Mouse (Mus musculus) natural killer cell, adult 2 months (primary cell): ENCODE measurements around the gene Rps18.
"Not testable (repeated sequence)": the region's sequence is repeated elsewhere in the genome, so short reads cannot be mapped to it uniquely, and the experiment has no call there.

ENCODE experiments used
- DNase-seq, 2 experiments: peaks; one replicate each; pipeline ENCODE4 v3.0.0; 2022; ENCODE audit warnings: low spot score in 2 of 2

Rps18 gene

DNA sequence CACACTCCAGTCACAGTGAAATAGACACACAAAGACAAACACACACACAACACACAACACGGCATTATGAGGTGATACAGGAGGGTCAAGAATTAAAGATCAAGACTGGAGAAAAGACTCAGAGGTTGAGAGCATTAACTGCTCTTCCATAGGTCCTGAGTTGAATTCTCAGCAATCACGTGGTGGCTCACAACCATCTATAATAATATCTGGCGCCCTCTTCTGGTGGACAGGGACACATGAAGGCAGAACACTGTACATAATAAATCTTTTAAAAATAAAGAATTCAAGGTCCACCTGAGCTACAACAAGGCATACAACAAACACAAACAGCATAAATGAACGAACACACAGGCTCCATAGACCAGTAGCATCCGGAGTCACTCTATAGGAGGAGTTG lies 13.1 kb upstream of the Rps18 start:
- peak; percentile 69 to 73 for DNase-seq

DNA sequence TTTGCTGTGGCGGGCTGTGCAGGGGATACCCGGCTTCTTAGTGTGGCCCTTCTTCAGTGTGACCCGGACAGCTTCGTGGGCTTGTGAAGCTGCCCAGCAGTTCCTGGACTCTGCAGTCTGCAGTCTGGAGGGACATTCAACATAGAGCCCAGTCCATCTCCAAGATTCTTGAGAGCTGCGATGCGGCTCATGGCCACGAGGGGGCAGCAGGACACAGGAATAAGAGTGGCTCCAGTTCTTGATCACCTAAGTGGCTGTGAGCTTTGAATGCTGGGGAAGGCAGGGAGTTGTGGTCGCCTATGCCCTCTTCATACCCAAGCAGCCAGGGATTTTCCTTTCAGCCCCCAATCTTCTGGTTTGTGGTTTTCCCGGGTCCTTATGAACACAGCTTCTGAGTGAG lies 12.7 kb upstream of the Rps18 start:
- peak; percentile 77 to 80 for DNase-seq

DNA sequence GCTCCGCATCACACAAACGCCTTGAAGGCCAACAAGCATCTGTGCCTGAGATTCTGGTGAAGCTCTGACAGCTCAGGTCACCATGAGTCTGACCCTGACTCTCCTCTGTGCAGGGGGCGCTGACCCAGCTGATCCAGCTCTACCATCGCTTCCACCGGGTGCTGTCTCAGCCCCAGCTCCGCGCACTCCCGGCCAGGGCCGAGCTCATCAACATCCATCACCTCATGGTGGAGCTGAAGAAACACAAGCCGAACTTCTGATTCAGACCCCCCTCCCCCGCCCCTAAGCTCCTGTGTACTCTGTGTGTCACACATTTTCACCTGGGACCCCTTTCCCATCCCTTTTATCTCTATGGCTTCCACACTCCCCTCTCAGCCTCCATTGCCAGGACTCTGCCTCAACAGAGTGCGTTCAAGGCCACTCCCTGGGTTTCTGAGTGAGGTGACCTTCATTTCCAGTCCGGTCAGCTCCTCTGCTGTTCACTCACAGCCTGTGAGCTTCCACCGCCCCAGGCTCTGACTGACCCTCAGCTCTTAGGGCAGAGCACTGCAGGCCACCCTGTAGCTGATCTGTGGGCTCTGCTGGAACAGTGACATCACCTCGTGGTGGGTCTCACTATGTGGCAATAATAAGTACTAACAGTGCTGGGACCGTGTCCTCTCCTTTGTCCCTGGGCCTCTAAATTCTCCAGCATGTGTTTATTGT lies 10.2 kb upstream of the Rps18 start:
- no peak for DNase-seq

DNA sequence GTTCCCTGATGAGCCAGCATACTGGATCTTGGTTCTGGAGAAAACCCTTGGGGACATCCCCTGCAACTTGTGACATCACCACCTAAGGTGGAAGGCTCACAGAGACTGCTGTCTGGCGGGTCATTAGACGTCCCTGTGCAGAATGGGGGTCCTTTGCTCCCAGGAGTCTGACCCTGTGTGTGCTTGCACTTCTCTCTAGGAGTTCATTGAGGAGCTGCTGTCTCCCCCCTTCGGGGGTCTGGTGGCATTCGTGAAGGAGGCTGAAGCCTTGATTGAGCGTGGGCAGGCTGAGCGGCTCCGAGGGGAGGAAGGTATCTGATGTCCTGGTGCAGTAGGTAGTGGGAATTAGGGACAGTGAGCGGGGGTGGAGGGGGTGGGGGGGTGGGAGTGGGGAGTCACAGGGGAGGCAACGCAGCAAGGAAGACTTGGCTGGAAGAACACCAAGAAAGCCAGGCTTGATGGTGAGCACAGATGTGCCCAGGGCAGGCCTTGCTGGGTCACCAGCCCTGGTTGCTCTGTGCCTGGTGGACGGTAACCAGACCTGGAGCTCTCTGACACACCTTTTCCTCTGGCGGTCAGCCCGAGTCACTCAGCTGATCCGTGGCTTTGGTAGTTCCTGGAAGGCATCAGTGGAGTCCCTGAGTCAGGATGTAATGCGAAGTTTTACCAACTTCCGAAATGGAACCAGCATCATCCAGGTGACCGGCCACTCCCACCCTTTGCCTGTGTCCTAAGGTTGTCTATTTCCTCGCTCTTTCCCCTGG lies 9.5 kb upstream of the Rps18 start:
- DNase-seq, result no peak

DNA sequence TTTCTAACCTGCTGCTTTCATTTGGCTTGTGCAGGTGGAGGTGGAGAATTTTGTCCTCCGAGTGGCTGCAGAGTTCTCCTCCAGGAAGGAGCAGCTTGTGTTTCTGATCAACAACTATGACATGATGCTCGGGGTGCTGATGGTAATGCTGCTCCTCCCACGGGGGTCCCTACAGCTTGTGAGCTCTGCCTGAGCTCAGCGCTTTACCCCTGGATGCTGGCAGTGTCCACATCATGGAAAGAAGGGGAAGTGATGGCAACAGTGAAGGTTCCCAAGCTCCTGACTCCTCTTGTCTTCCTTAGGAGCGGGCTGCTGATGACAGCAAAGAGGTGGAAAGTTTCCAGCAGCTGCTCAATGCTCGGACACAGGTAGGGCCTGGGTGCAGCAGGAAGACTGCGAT lies 7.1 kb upstream of the Rps18 start:
- DNase-seq, result no peak

DNA sequence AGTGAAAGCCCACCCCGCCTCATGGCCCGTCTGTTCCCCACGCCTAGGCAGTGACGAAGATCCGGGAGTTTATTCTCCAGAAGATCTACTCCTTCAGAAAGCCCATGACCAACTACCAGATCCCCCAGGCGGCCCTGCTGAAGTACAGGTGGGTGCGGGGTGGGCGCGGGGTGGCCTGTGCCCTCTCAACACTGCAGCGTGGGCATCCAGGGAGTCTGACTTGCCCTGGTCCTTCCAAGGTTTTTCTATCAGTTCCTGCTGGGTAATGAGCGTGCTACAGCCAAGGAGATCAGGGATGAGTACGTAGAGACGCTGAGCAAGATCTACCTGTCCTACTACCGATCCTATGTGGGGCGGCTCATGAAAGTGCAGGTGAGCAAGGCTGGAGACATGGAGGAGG lies 4.1 kb upstream of the Rps18 start:
- DNase-seq, result no peak

DNA sequence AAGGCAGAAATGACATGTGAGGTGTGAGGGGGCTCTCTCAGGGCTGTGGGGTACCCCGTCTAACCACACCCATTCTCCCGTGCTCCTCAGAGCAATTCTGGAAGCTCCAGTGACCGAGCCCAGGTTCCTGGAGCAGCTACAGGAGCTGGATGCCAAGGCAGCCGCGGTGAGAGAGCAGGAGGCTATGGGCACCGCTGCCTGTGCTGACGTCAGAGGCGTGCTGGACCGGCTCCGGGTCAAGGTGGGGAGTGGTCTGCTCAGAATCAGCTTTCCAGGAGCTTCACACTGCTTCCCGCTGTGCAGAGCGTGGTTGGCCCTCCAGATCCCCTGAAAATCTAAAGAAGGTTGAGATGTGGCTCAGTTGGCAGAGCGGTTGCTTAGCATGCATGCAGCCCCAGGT lies 3.3 kb upstream of the Rps18 start:
- DNase-seq, result no peak

DNA sequence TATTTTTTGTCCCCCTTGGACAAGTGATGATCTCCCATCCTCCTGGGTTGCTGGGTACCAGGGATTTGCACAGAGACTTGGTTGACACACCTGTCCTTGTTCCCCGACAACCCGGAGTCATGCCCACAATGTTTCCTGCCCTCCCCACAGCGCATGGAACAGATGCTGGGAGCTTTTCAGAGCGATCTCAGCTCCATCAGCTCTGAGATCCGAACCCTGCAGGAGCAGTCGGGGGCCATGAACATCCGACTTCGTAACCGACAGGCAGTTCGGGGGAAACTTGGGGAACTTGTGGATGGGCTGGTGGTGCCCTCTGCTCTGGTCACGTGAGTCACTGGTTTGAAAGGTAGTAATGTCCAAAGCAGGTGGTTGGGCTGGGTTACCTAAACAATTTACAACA lies 2.6 kb upstream of the Rps18 start:
- no peak for DNase-seq

DNA sequence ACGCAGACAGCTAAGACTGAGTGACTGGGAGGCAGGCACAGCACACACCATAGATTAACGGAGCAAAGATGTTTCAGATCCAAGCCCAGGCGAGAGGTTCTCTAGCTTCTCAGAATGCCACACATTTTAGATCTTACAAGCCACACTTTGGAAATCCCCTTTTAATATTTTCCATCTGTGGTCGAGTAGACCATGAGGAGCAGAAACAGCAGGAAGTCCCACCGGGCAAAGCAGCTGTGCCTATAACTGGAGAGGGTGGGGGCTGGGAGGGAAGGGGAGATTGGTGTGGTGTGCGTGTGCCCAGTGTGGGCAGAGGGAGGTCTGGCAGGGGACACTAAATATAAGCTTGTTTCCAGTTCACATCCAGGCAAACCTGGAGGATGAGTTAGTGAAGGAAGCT lies 1.7 kb upstream of the Rps18 start:
- DNase-seq, result no peak

DNA sequence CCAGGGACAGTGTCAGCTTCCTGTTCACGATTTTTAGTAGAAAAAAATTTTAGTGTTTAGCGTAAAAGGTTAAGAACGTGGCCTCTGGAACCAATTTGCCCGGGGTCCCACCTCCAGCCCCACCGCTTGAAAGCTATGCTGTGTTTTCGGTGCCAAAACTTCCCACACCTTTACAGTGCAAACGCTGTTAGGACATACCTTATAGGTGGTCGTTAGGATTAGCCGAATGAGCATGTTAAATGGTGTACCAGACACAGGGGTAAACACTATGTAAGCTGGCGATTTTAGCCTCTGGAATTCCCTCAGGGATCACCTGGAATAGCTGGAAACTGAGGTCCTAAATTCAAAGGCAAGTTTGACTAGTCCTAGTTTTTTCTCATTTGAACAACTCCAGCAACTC lies 535 bp upstream of the Rps18 start:
- no peak for DNase-seq

DNA sequence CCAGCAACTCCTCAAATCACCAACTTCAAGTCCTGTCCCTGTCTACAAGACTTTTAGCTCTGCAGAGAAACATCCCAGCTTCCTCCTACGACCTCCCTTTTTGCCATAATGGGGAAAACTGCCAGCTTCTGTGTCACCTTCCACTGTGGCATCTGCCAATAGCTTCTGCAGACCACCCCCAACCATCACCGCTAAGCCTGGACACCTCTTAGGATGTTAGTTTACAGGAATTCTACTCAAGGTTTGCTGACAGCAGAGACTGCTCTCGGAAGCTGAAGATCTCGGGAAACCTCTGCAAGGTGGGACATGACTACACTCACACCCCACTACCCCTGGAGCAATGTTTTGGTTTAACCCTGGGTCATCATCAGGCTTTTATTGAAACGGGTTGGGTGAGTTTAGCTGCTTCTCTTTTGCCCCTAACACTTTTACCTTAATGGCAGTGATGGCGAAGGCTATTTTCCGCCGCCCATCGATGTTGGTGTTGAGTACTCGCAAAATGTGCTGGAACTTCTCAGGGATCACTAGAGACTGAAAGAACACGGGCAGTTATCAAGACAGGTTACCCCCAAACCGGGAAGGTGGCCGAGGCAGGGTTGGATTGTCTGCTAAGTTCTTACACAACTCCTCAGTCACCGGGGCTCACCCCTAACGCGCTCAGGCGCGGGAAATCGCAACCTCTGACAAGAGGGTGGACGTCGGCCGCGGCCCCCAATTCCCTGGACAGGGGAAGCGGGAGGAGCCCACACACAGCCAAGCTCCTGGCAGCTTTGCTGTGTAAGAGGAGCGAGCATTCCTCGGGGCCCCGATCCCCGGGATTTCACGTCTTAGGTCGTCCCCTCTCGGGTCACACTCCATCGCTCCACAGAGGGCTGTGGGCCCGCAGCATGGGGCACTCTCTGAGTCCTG lies 901 bp downstream of the Rps18 start:
- DNase-seq, result no peak

DNA sequence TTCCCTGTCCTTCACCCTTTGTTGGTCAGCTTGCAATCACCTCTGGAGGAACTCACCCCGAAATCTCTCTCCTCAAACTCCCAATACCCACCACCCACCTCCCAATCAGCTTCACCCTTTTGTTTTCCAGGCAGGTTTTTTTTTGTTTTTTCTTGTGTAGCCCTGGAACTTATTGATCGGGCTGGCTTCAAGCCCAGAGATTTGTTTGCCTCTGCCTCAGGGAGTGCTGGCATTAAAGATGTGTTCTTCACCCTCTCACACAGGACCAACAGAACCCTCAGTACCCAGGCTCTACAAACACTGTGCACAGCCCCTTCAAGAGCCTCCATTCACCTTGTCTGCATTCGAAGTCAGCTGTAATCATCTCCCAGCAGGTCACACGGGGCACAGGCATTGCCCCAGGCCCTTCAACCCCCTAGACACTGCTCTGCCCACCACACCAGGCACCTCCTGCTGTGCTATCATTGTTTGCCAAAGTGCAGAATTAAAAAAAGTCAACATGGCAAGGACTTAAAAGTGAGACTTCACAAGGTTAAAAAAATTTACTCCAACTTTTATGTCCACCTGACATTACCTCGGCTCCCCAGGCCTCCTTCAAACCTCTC lies 1.7 kb downstream of the Rps18 start:
- no peak for DNase-seq

DNA sequence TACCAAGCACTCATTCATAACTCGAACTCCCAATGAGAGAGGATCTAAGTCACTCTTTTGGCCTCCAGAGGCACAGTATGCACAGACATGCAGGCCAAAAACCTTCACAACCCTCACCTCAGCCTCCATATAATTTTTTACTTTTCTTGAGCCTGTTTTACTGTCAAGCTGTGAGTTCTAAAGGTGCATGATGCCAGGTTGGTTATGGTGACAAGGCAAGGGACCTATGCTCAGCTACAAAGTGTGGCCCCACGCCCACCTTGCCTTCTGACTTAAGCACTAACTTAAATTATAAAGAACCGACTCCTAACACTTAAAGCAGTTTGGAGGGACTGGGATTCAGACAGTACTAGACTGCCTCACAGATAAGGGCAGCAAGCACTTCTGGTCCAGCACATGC lies 2.5 kb downstream of the Rps18 start:
- DNase-seq, result no peak

DNA sequence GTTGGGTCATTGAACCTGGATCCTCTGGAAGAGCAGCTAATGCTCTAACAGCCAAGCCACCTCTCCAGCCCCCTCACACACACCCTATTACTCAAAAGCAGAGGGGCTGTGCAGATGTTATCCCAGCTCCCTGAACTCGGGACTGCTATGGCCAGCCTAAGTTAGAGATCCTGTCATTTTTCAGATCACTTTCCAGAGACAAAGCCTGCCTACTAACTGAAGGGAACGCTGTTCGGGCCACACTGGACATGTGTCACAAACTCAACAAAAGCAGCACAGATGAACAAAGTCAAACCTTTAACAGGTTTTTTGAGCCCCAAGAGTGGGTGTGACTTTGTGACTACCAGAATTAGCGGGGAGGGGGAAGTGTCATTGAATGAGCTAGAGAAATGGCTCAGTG lies 2.9 kb downstream of the Rps18 start:
- no peak for DNase-seq

DNA sequence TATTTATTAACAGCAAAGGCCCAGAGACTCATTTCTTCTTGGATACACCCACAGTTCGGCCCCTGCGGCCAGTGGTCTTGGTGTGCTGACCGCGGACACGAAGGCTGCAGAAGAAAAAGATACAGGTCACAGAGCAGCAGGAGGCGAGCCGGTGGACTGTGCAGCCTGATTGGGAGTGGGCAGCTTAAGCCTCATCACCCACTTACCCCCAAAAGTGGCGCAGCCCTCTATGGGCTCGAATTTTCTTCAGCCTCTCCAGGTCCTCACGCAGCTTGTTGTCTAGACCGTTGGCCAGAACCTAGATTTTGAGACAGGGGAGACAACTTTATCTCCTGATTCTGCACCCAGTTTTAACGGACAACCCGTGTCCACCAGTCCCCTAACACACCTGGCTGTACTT lies 3.8 kb downstream of the Rps18 start:
- DNase-seq, result not testable (repeated sequence)

DNA sequence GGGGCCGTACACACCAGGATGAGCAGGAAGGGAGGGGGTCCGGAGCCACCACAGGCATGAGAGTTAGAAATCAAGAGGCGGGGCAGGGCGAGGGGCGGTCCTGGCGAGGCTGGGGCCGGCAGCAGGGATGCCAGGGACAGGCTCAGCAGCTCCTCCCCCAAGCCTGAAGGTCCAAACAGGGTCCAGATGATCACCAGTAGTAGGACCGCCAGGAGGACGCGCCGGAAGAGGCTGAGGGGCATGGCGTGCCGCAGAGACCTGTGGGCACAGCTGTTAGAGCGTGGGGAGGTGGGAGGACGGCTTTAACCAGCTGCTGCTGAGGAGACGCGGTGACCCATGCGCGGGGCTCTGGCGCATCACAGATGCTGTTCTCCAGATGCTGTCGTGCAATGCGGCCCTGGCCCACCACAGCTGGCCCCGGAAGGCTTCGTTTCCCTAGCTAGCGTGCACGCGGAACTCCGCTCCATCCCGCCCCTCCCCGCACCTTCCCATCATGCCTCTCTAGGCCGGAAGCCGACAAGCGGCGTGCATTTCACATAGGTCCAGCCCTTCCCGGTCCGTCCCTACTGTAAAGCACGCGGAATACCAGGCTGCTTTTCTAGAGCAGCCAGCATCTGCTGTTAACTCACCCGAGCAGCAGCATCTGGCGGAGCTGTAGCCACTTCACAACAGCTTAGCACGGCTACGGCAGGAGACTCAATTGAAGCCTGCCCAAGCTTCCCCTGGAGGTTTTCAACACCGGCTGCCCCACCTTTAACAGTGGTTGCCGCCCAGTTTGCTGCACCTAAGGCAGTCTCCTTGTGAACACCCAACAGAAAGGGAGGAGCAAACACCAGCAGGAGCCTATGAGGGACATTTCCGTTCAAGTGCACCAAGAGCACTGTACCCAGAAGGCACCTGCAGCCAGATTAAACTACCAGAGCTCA lies 4.5 kb downstream of the Rps18 start, which contains the start of gene B3galt4:
Gene B3galt4, minus strand, starts transcription at position 468 of the 926 bp plus-strand sequence.
- peak; percentile 63 to 67 for DNase-seq

DNA sequence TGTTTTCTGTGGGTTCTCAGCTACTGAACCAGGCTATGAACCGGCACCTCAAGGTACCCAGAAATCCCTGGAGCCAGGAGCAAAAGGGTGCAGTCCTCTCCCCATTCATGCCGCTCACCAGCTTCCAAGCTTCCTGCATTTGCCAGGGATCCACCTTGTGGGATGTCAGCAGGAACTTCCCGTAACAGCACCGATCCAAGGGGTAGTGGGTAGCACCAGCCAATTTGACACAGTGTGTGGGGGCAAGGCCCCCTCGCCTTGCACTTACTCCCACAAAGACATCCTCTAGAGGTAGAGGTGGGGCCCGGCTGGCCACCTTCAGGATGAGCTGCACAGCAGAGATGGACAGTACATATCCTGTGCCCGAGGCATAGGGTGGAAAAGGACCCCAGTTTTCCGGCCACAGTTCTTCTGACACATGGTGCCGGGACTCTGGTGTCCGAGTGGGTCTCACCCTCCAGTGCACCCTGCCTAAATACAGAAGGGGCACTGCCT lies 5.6 kb downstream of the Rps18 start:
- DNase-seq, result no peak

DNA sequence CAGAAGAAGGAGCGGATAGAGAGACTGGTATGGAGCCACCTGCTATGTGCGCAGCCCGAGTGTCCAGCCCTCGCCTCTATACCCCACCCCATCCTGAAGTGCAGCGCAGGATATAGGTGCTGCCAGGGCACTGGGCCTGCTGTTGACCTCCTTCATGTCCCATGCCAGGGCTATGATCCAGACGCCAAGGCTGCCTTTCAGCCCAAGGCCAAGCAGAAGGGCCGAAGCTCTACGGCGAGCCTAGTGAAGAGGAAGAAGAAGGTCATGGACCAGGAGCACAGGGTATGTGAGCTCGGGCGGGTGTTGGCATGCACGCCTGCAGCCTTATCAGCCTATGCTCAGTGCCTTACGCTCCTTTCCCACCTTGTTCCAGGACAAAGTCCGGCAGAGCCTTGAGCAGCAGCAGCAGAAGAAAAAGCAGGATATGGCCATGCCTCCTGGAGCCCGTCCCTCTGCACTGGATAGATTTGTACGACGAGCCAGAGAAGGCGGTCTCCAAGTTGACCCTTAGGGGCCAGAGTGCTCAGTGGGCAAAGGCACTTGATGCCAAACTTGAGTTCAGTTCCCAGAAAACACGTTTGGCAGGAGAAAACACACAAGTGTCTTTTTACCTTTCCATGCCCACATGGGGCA lies 6.8 kb downstream of the Rps18 start:
- DNase-seq, result no peak

DNA sequence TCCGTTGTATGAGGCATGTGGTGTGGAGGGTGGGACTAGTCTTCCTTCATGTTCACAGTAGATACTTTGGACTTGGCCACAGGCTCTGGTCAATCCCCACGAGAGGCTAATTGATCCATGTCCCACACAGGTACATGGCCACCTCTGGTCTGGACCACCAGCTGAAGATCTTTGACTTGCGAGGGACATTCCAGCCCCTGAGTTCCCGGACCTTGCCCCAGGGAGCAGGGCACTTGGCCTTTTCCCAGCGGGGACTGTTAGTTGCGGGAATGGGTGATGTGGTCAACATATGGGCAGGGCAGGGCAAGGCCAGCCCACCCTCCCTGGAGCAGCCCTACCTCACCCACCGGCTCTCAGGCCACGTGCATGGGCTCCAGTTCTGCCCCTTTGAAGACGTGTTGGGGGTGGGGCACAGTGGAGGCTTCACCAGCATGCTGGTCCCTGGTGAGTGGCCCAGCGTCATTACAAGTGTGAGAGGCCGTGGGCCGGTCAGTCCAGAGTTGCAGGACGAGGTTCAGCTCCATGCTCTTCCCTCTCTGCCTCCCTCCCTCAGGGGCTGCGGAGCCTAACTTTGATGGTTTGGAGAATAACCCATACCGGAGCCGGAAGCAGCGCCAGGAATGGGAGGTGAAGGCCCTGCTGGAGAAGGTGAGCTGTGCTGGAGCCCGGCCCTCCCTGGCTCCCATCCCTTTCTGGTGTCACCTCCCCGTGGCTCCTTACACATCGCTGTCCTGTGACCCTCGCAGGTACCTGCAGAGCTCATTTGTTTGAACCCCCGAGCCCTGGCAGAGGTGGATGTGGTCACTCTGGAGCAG lies 7.5 kb downstream of the Rps18 start:
- no peak for DNase-seq
